Mouse (Mus musculus) testis, adult 2 months (tissue): ENCODE measurements around the gene Apbb1.

Experiments
- CTCF ChIP-seq: fragments of 200-500 bp; IDR thresholded peaks from 2 replicates; pipeline ENCODE4 v1.5.1; 2012; ENCODE audit warnings: low read depth, mild to moderate bottlenecking, inconsistent platforms, low read length, moderate library complexity; ENCODE audit not compliant: control insufficient read depth, insufficient read depth, insufficient replicate concordance
- POLR2A ChIP-seq: fragments of 200-500 bp; IDR thresholded peaks from 2 replicates; pipeline ENCODE4 v1.6.1; 2012; ENCODE audit warnings: low read depth, mild to moderate bottlenecking, inconsistent platforms, low read length, moderate library complexity; ENCODE audit not compliant: control insufficient read depth

DNA sequence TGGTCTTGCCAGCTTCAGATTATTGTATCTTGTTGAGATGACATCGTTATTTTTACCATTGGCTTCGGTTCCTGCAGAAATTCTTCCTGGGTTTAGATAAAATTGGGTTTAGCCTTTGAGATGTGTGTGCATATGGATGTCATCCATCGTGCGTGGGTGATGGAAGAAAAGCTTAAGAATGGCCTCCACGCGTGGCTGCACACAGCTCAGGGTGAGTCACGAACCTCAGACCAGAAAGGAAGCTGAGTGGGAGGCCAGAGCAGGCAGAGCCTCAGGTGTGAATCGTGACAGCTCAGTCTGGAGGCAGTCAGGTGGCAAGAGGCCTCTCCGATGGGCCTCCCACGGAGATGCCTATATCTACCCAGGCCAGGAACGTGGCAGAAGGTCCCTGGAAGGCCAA, 62.1 kb downstream of the Apbb1 start:
- TF ChIP-seq POLR2A, result no peak
- no peak for TF ChIP-seq CTCF
